Mouse (Mus musculus): ENCODE results near the gene Atp6v0e. TPM values are rescaled to one million over a fixed set of nuclear protein-coding genes. Genes with fewer than 3 reads are reported as not detected.
A peak's percentile ranks its signal among the peaks of the same experiment; 100 is the strongest.

Atp6v0e gene
- polyA plus RNA-seq, 1 experiment from 2014 or later = 118 TPM

- no peaks in the 10 kb centered on the region for H3K4me1 ChIP-seq
- no peak overlapping the region for H3K4me3 ChIP-seq
- no peak for ATAC-seq (ENCODE audit: insufficient number of reproducible peaks, insufficient read depth, low FRiP score, low TSS enrichment)
- H3K36me3 ChIP-seq = peaks cover 81% of the 10 kb centered on the region
- no peaks in the 10 kb centered on the region for H3K9me3 ChIP-seq
- H3K9ac ChIP-seq = no peak overlapping the region
- H3K27ac ChIP-seq = no peak overlapping the region
- H3K4me2 ChIP-seq (replicated peaks) = no peak overlapping the region
- WGBS = 97% methylated on average over 2 of the region's 2 CpGs
- H3K27me3 ChIP-seq = no peaks in the 10 kb centered on the region
These were observed 37.5 kb upstream of the Atp6v0e start for GRCm38 (mm10) chr17:26625521-26626010.

GRCm38 (mm10) chr17:26628479-26628878 lies 34.6 kb upstream of the Atp6v0e start:
- ATAC-seq (ENCODE audit: insufficient number of reproducible peaks, insufficient read depth, low FRiP score, low TSS enrichment) = no peak
- Histone ChIP-seq H3K27ac (no peak overlapping the region), H3K4me3 (no peak overlapping the region), H3K9me3 (no peaks in the 10 kb centered on the region), H3K27me3 (no peaks in the 10 kb centered on the region), H3K36me3 (peaks cover 92% of the 10 kb centered on the region), H3K4me2 (replicated peaks) (no peak overlapping the region), H3K9ac (no peak overlapping the region), H3K4me1 (no peaks in the 10 kb centered on the region)
- WGBS = 87% methylated on average over 6 of the region's 6 CpGs

GRCm38 (mm10) chr17:26628936-26629335 lies 34.1 kb upstream of the Atp6v0e start:
- H3K9ac ChIP-seq = no peak overlapping the region
- H3K4me3 ChIP-seq = no peak overlapping the region
- peaks cover 92% of the 10 kb centered on the region for H3K36me3 ChIP-seq
- WGBS = 93% methylated on average over 3 of the region's 3 CpGs
- no peaks in the 10 kb centered on the region for H3K4me1 ChIP-seq
- H3K27me3 ChIP-seq = no peaks in the 10 kb centered on the region
- ATAC-seq (ENCODE audit: insufficient number of reproducible peaks, insufficient read depth, low FRiP score, low TSS enrichment) = no peak
- no peaks in the 10 kb centered on the region for H3K9me3 ChIP-seq
- no peak overlapping the region for H3K27ac ChIP-seq
- H3K4me2 ChIP-seq (replicated peaks) = no peak overlapping the region

GRCm38 (mm10) chr17:26631811-26632327 lies 31.2 kb upstream of the Atp6v0e start:
- H3K4me2 ChIP-seq (replicated peaks) = no peak overlapping the region
- H3K27ac ChIP-seq = no peak overlapping the region
- no peaks in the 10 kb centered on the region for H3K4me1 ChIP-seq
- H3K9me3 ChIP-seq = no peaks in the 10 kb centered on the region
- H3K9ac ChIP-seq = no peak overlapping the region
- 95% methylated on average over 8 of the region's 8 CpGs for whole genome bisulfite sequencing
- no peak overlapping the region for H3K4me3 ChIP-seq
- H3K27me3 ChIP-seq = no peaks in the 10 kb centered on the region
- peaks cover 94% of the 10 kb centered on the region for H3K36me3 ChIP-seq
- no peak for ATAC-seq (ENCODE audit: insufficient number of reproducible peaks, insufficient read depth, low FRiP score, low TSS enrichment)

- no peak for ATAC-seq (ENCODE audit: insufficient number of reproducible peaks, insufficient read depth, low FRiP score, low TSS enrichment)
- WGBS = 92% methylated on average over 9 of the region's 9 CpGs
- Histone ChIP-seq H3K4me1 (no peaks in the 10 kb centered on the region), H3K27me3 (no peaks in the 10 kb centered on the region), H3K9me3 (no peaks in the 10 kb centered on the region), H3K27ac (no peak overlapping the region), H3K4me2 (replicated peaks) (no peak overlapping the region), H3K4me3 (no peak overlapping the region), H3K9ac (no peak overlapping the region), H3K36me3 (peaks cover 84% of the 10 kb centered on the region)
These were observed 29.8 kb upstream of the Atp6v0e start for GRCm38 (mm10) chr17:26633186-26633585.

GRCm38 (mm10) chr17:26633926-26634325 lies 29.1 kb upstream of the Atp6v0e start:
- Histone ChIP-seq H3K9ac (no peak overlapping the region), H3K27me3 (no peaks in the 10 kb centered on the region), H3K4me1 (no peaks in the 10 kb centered on the region), H3K36me3 (peaks cover 78% of the 10 kb centered on the region), H3K4me3 (no peak overlapping the region), H3K9me3 (no peaks in the 10 kb centered on the region), H3K4me2 (replicated peaks) (no peak overlapping the region), H3K27ac (no peak overlapping the region)
- 95% methylated on average over 9 of the region's 9 CpGs for WGBS
- no peak for ATAC-seq (ENCODE audit: insufficient number of reproducible peaks, insufficient read depth, low FRiP score, low TSS enrichment)

GRCm38 (mm10) chr17:26634539-26634938 lies 28.5 kb upstream of the Atp6v0e start:
- H3K9me3 ChIP-seq = no peaks in the 10 kb centered on the region
- H3K9ac ChIP-seq = no peak overlapping the region
- ATAC-seq (ENCODE audit: insufficient number of reproducible peaks, insufficient read depth, low FRiP score, low TSS enrichment) = no peak
- no peak overlapping the region for H3K27ac ChIP-seq
- WGBS = 91% methylated on average over 7 of the region's 7 CpGs
- H3K4me3 ChIP-seq = no peak overlapping the region
- H3K36me3 ChIP-seq = peaks cover 78% of the 10 kb centered on the region
- H3K4me1 ChIP-seq = no peaks in the 10 kb centered on the region
- no peak overlapping the region for H3K4me2 ChIP-seq (replicated peaks)
- no peaks in the 10 kb centered on the region for H3K27me3 ChIP-seq

GRCm38 (mm10) chr17:26635951-26636350 lies 27.1 kb upstream of the Atp6v0e start:
- no peak overlapping the region for H3K4me3 ChIP-seq
- H3K9me3 ChIP-seq = no peaks in the 10 kb centered on the region
- no peak overlapping the region for H3K27ac ChIP-seq
- peaks cover 79% of the 10 kb centered on the region for H3K36me3 ChIP-seq
- no peak overlapping the region for H3K9ac ChIP-seq
- no peak for ATAC-seq (ENCODE audit: insufficient number of reproducible peaks, insufficient read depth, low FRiP score, low TSS enrichment)
- no peaks in the 10 kb centered on the region for H3K4me1 ChIP-seq
- no peaks in the 10 kb centered on the region for H3K27me3 ChIP-seq
- no peak overlapping the region for H3K4me2 ChIP-seq (replicated peaks)
- 85% methylated on average over 7 of the region's 7 CpGs for WGBS

GRCm38 (mm10) chr17:26637851-26638250 lies 25.2 kb upstream of the Atp6v0e start:
- Histone ChIP-seq H3K9me3 (no peaks in the 10 kb centered on the region), H3K4me2 (replicated peaks) (no peak overlapping the region), H3K27ac (no peak overlapping the region), H3K4me3 (no peak overlapping the region), H3K27me3 (no peaks in the 10 kb centered on the region), H3K4me1 (no peaks in the 10 kb centered on the region), H3K9ac (no peak overlapping the region), H3K36me3 (peaks cover 80% of the 10 kb centered on the region)
- whole genome bisulfite sequencing = 66% methylated on average over 4 of the region's 4 CpGs
- ATAC-seq (ENCODE audit: insufficient number of reproducible peaks, insufficient read depth, low FRiP score, low TSS enrichment) = no peak

- H3K4me2 ChIP-seq (replicated peaks) = no peak overlapping the region
- peaks cover 80% of the 10 kb centered on the region for H3K36me3 ChIP-seq
These were observed 24.4 kb upstream of the Atp6v0e start for GRCm38 (mm10) chr17:26638655-26639054.

GRCm38 (mm10) chr17:26639791-26640190 lies 23.2 kb upstream of the Atp6v0e start:
- Histone ChIP-seq H3K4me3 (no peak overlapping the region), H3K4me1 (no peaks in the 10 kb centered on the region), H3K4me2 (replicated peaks) (no peak overlapping the region), H3K36me3 (peaks cover 80% of the 10 kb centered on the region), H3K27me3 (no peaks in the 10 kb centered on the region), H3K9ac (no peak overlapping the region), H3K27ac (no peak overlapping the region), H3K9me3 (no peaks in the 10 kb centered on the region)
- no peak for ATAC-seq (ENCODE audit: insufficient number of reproducible peaks, insufficient read depth, low FRiP score, low TSS enrichment)
- 80% methylated on average over 2 of the region's 2 CpGs for WGBS

More at GRCm38 (mm10) chr17:26638655-26639054, 24.4 kb upstream of the Atp6v0e start:
- Histone ChIP-seq H3K4me3 (no peak overlapping the region), H3K27ac (no peak overlapping the region), H3K4me1 (no peaks in the 10 kb centered on the region), H3K27me3 (no peaks in the 10 kb centered on the region), H3K9ac (no peak overlapping the region), H3K9me3 (no peaks in the 10 kb centered on the region)
- peak; percentile 62; the same call in 1 of the 2 replicates for ATAC-seq (ENCODE audit: insufficient number of reproducible peaks, insufficient read depth, low FRiP score, low TSS enrichment)
- WGBS = 38% methylated on average over 7 of the region's 7 CpGs

- H3K4me1 ChIP-seq = no peaks in the 10 kb centered on the region
- WGBS = 89% methylated on average over 3 of the region's 3 CpGs
- no peak overlapping the region for H3K4me3 ChIP-seq
- no peaks in the 10 kb centered on the region for H3K27me3 ChIP-seq
- no peak overlapping the region for H3K4me2 ChIP-seq (replicated peaks)
- peaks cover 81% of the 10 kb centered on the region for H3K36me3 ChIP-seq
- no peaks in the 10 kb centered on the region for H3K9me3 ChIP-seq
- ATAC-seq (ENCODE audit: insufficient number of reproducible peaks, insufficient read depth, low FRiP score, low TSS enrichment) = no peak
- no peak overlapping the region for H3K9ac ChIP-seq
- H3K27ac ChIP-seq = no peak overlapping the region
These were observed 22.7 kb upstream of the Atp6v0e start for GRCm38 (mm10) chr17:26640286-26640740.
